In the genomic region with DNA sequence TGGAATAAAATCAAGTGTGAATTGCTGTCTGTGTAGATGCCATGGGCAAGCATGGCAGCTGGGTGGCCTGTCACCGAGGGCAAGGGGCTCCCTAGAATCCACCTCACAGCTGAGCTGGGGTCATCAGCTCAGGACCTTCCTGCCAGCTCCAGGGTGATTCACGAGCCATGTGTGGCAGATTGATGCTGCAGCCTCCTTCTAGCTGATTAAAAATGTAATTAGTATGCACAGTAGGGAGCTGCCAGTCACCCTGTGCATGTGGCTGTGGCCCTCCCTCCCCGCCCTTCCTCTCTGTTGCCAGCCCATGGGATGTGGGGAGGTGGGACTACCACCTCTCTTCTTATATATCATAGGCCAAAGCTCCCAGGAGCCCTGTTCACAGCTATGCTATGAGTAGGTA, we compare ENCODE assay signal across 25 mouse cellular contexts. TPM values are rescaled to one million over a fixed set of nuclear protein-coding genes. Genes with fewer than 3 reads are reported as not detected.
A peak's percentile ranks its signal among the peaks of the same experiment; 100 is the strongest.
DNase-seq lines count a peak whose midpoint lies in the region; ATAC-seq and TF ChIP-seq lines count a peak whose summit lies in the region.
"Had no signal": no experiment of that assay in that cellular context is flagged by ENCODE, and none has a peak within 500 bp of the region (broad histone marks: within the 10 kb centered on the region; RNA-seq: fewer than 3 reads in every experiment).

No protein-coding gene starts in this region.

- peaks cover 29% of the 10 kb centered on the region for H3K36me3 ChIP-seq in forebrain, embryonic 12.5 days (replicated peaks)
- H3K36me3 ChIP-seq in forebrain, embryonic 11.5 days (ENCODE audit: control insufficient read depth, insufficient read depth, low read length): no peaks in the 10 kb centered on the region
- peaks cover 41% of the 10 kb centered on the region for H3K36me3 ChIP-seq in hindbrain, embryonic 13.5 days
- peaks cover 9% of the 10 kb centered on the region; the same call in 1 of the 2 replicates for H3K36me3 ChIP-seq in neural tube, embryonic 12.5 days
- H3K36me3 ChIP-seq in heart, embryonic 11.5 days (ENCODE audit: control insufficient read depth, insufficient read depth, low read length): no peaks in the 10 kb centered on the region

- no peak for TF ChIP-seq CTCF in brain, embryonic 14.5 days (IDR thresholded peaks at IDR 0.05; ENCODE audit: borderline replicate concordance, extremely low read depth, insufficient read depth, insufficient read length)

- 0 out of 2 replicates have a peak, but pooled peaks have one; percentile 61 for ATAC-seq in forebrain, embryonic 12.5 days (ENCODE audit: low FRiP score)
- ATAC-seq in forebrain, embryonic 11.5 days (replicated peaks; ENCODE audit: low FRiP score): no peak
- peak; percentile 76 for ATAC-seq in hindbrain, embryonic 13.5 days (ENCODE audit: low FRiP score)
- peak; percentile 67 for ATAC-seq in neural tube, embryonic 12.5 days (ENCODE audit: low FRiP score, low read depth)
- no peak for ATAC-seq in heart, embryonic 11.5 days (replicated peaks; ENCODE audit: insufficient number of reproducible peaks, low FRiP score, low TSS enrichment)

- no peaks in the 10 kb centered on the region for H3K4me1 ChIP-seq in forebrain, embryonic 12.5 days
- H3K4me1 ChIP-seq in forebrain, embryonic 11.5 days (replicated peaks; ENCODE audit: control insufficient read depth, insufficient read depth, low read length): no peaks in the 10 kb centered on the region
- peaks cover 27% of the 10 kb centered on the region for H3K4me1 ChIP-seq in hindbrain, embryonic 13.5 days (replicated peaks)
- peaks cover 4% of the 10 kb centered on the region; the same call in 1 of the 2 replicates for H3K4me1 ChIP-seq in neural tube, embryonic 12.5 days
- no peaks in the 10 kb centered on the region for H3K4me1 ChIP-seq in heart, embryonic 11.5 days (ENCODE audit: control insufficient read depth, insufficient read depth, low read length)
- H3K4me1 ChIP-seq: limb, embryonic 13.5 days had no signal

- TF ChIP-seq POLR2A in brain, embryonic 14.5 days (IDR thresholded peaks at IDR 0.05; ENCODE audit: borderline replicate concordance, extremely low read depth, insufficient read depth, insufficient read length, poor library complexity, severe bottlenecking): no peak

- DNase-seq in forebrain, embryonic 11.5 days (ENCODE audit: low spot score): no peak
- peak; percentile 61 for DNase-seq in brain, embryonic 14.5 days (ENCODE audit: low read depth)
- DNase-seq in heart, adult 18-20 months: no peak
- no peak for DNase-seq in urinary bladder, adult 18-20 months (ENCODE audit: low spot score in 2 of 2)
- DNase-seq: adrenal gland, postnatal 14 days; cerebellum, adult 8-10 months; kidney, adult 18-20 months; kidney, postnatal 14 days; layer of hippocampus, adult 9-11 months; right cerebral cortex, postnatal 25 days had no signal

- no peak overlapping the region for H3K4me2 ChIP-seq in forebrain, embryonic 12.5 days
- H3K4me2 ChIP-seq in forebrain, embryonic 11.5 days (ENCODE audit: low read depth, low read length, severe bottlenecking): no peak overlapping the region
- H3K4me2 ChIP-seq in hindbrain, embryonic 13.5 days: no peak overlapping the region
- H3K4me2 ChIP-seq in neural tube, embryonic 12.5 days (replicated peaks): no peak overlapping the region
- H3K4me2 ChIP-seq in heart, embryonic 11.5 days: no peak overlapping the region
- H3K4me2 ChIP-seq: embryonic facial prominence, embryonic 13.5 days; limb, embryonic 13.5 days had no signal

- WGBS in forebrain, embryonic 12.5 days: 56% methylated on average over 3 of the region's 3 CpGs
- WGBS in forebrain, embryonic 11.5 days: 48% methylated on average over 3 of the region's 3 CpGs
- WGBS in hindbrain, embryonic 13.5 days: 26% methylated on average over 3 of the region's 3 CpGs
- 45% methylated on average over 3 of the region's 3 CpGs for WGBS in neural tube, embryonic 12.5 days
- WGBS in heart, embryonic 11.5 days (ENCODE audit: insufficient replicate concordance): 66% methylated on average over 3 of the region's 3 CpGs

- H3K9ac ChIP-seq in forebrain, embryonic 12.5 days: no peak overlapping the region
- H3K9ac ChIP-seq in forebrain, embryonic 11.5 days (ENCODE audit: low read length): no peak overlapping the region
- peak overlapping the region; percentile 5; the same call in 1 of the 2 replicates for H3K9ac ChIP-seq in hindbrain, embryonic 13.5 days
- H3K9ac ChIP-seq in neural tube, embryonic 12.5 days: no peak overlapping the region
- no peak overlapping the region for H3K9ac ChIP-seq in heart, embryonic 11.5 days (ENCODE audit: low read depth, low read length)
- H3K9ac ChIP-seq: embryonic facial prominence, embryonic 13.5 days; limb, embryonic 13.5 days; liver, embryonic 14.5 days had no signal

- H3K4me3 ChIP-seq in forebrain, embryonic 12.5 days (replicated peaks): no peak overlapping the region
- H3K4me3 ChIP-seq in forebrain, embryonic 11.5 days (ENCODE audit: low read depth, low read length): no peak overlapping the region
- no peak overlapping the region for H3K4me3 ChIP-seq in hindbrain, embryonic 13.5 days
- H3K4me3 ChIP-seq in neural tube, embryonic 12.5 days: no peak overlapping the region
- H3K4me3 ChIP-seq in heart, embryonic 11.5 days (ENCODE audit: low read depth, low read length): no peak overlapping the region
- H3K4me3 ChIP-seq: embryonic facial prominence, embryonic 13.5 days; limb, embryonic 13.5 days had no signal

- H3K9me3 ChIP-seq in forebrain, embryonic 12.5 days: no peaks in the 10 kb centered on the region
- no peaks in the 10 kb centered on the region for H3K9me3 ChIP-seq in forebrain, embryonic 11.5 days (ENCODE audit: control insufficient read depth, low read length)
- no peaks in the 10 kb centered on the region for H3K9me3 ChIP-seq in hindbrain, embryonic 13.5 days
- no peaks in the 10 kb centered on the region for H3K9me3 ChIP-seq in neural tube, embryonic 12.5 days
- no peaks in the 10 kb centered on the region for H3K9me3 ChIP-seq in heart, embryonic 11.5 days (replicated peaks; ENCODE audit: control insufficient read depth, low read length)
- H3K9me3 ChIP-seq: embryonic facial prominence, embryonic 13.5 days; limb, embryonic 13.5 days had no signal

- no peak overlapping the region for H3K27ac ChIP-seq in forebrain, embryonic 12.5 days
- no peak overlapping the region for H3K27ac ChIP-seq in forebrain, embryonic 11.5 days (ENCODE audit: low read depth, low read length)
- peak overlapping the region; percentile 65 for H3K27ac ChIP-seq in hindbrain, embryonic 13.5 days
- no peak overlapping the region for H3K27ac ChIP-seq in neural tube, embryonic 12.5 days
- H3K27ac ChIP-seq in heart, embryonic 11.5 days (ENCODE audit: low read depth, low read length): no peak overlapping the region
- H3K27ac ChIP-seq: embryonic facial prominence, embryonic 13.5 days; limb, embryonic 13.5 days; liver, embryonic 14.5 days; stomach, postnatal 0 days had no signal

- H3K27me3 ChIP-seq in forebrain, embryonic 12.5 days: no peaks in the 10 kb centered on the region
- no peaks in the 10 kb centered on the region for H3K27me3 ChIP-seq in forebrain, embryonic 11.5 days (ENCODE audit: control insufficient read depth, insufficient read depth, low read length)
- no peaks in the 10 kb centered on the region for H3K27me3 ChIP-seq in hindbrain, embryonic 13.5 days
- no peaks in the 10 kb centered on the region for H3K27me3 ChIP-seq in neural tube, embryonic 12.5 days (replicated peaks)
- no peaks in the 10 kb centered on the region for H3K27me3 ChIP-seq in heart, embryonic 11.5 days (ENCODE audit: control insufficient read depth, insufficient read depth, low read length)
- H3K27me3 ChIP-seq: CH12.LX; embryonic facial prominence, embryonic 13.5 days; limb, embryonic 13.5 days had no signal

RNA-seq across cellular contexts. Expression of a gene that starts 39.7 kb away (rescaled TPM):
- not detected in 2 replicates for polyA plus RNA-seq in forebrain, embryonic 12.5 days (2016; fragmentation: Nextera tagmentation; extraction: Ambion mirVana)
- polyA plus RNA-seq in forebrain, embryonic 11.5 days (2014; fragmentation: Nextera tagmentation; extraction: Ambion mirVana): not detected in 2 replicates
- not detected in 2 replicates for polyA plus RNA-seq in brain, embryonic 14.5 days (2012; rRNA removed)
- polyA plus RNA-seq in hindbrain, embryonic 13.5 days (2015; fragmentation: Nextera tagmentation; extraction: Ambion mirVana): not detected in 2 replicates
- not detected in 2 replicates for polyA plus RNA-seq in neural tube, embryonic 12.5 days (2016; fragmentation: Nextera tagmentation; extraction: Ambion mirVana)
- not detected for total RNA-seq in heart, adult 18-20 months (2021)
- polyA plus RNA-seq in heart, embryonic 11.5 days (2014; fragmentation: Nextera tagmentation; extraction: Ambion mirVana): not detected in 2 replicates
- total RNA-seq: adrenal gland, postnatal 14 days; CH12.LX; gastrocnemius, postnatal 4 days; hematopoietic stem cell, adult 5-6 weeks; left cerebral cortex, adult 8-10 months; megakaryocyte progenitor cell, adult 5-6 weeks had no signal
- polyA plus RNA-seq: embryonic facial prominence, embryonic 13.5 days; heart, embryonic 14.5 days; limb, embryonic 13.5 days; liver, embryonic 14.5 days; lung, embryonic 16.5 days; stomach, postnatal 0 days had no signal

RNA-seq across cellular contexts. Expression of a gene that starts 51.3 kb away (rescaled TPM):
- polyA plus RNA-seq in forebrain, embryonic 12.5 days (2016; fragmentation: Nextera tagmentation; extraction: Ambion mirVana): not detected in 2 replicates
- polyA plus RNA-seq in forebrain, embryonic 11.5 days (2014; fragmentation: Nextera tagmentation; extraction: Ambion mirVana): not detected in 2 replicates
- polyA plus RNA-seq in brain, embryonic 14.5 days (2012; rRNA removed): 0.06 TPM in 1 of 2 replicates, not detected in the other
- polyA plus RNA-seq in hindbrain, embryonic 13.5 days (2015; fragmentation: Nextera tagmentation; extraction: Ambion mirVana): not detected in 2 replicates
- not detected in 2 replicates for polyA plus RNA-seq in neural tube, embryonic 12.5 days (2016; fragmentation: Nextera tagmentation; extraction: Ambion mirVana)
- total RNA-seq in heart, adult 18-20 months (2021): not detected
- polyA plus RNA-seq in heart, embryonic 11.5 days (2014; fragmentation: Nextera tagmentation; extraction: Ambion mirVana): not detected in 2 replicates
- total RNA-seq: adrenal gland, postnatal 14 days; CH12.LX; gastrocnemius, postnatal 4 days; hematopoietic stem cell, adult 5-6 weeks; megakaryocyte progenitor cell, adult 5-6 weeks had no signal
- polyA plus RNA-seq: embryonic facial prominence, embryonic 13.5 days; heart, embryonic 14.5 days; liver, embryonic 14.5 days; lung, embryonic 16.5 days had no signal

Comparison
In these comparisons a context has a peak if more than half of its experiments do, and no peak if none do; other contexts are left out.
1. ATAC-seq: peak in forebrain, embryonic 12.5 days (single experiment), hindbrain, embryonic 13.5 days (single experiment) and neural tube, embryonic 12.5 days (single experiment); none in forebrain, embryonic 11.5 days (single experiment) and heart, embryonic 11.5 days (single experiment).